Mouse (Mus musculus): Measurements from ENCODE around the gene Dnttip1. TPM values are rescaled to one million over a fixed set of nuclear protein-coding genes. Genes with fewer than 3 reads are reported as not detected.
"Not testable (repeated sequence)": the region's sequence is repeated elsewhere in the genome, so short reads cannot be mapped to it uniquely, and the experiment has no call there.

Gene Dnttip1
- total RNA-seq (2015; ENCODE audit: low replicate concordance) (79.2 and 130 TPM in 2 replicates), total RNA-seq (2017; ENCODE audit: low replicate concordance) (137 and 237 TPM in 2 replicates)

- ATAC-seq (replicated peaks; ENCODE audit: low FRiP score, poor library complexity, severe bottlenecking), result peak; percentile 76
Observed at GRCm38 (mm10) chr2:164745843-164746479, at the start of gene Dnttip1, which contains the start of gene Wfdc3. Gene Dnttip1, plus strand, starts transcription at chr2:164745983. Gene Wfdc3, minus strand, starts transcription at chr2:164745931.

GRCm38 (mm10) chr2:164698201-164698600 is 47.6 kb upstream of the Dnttip1 start, which contains the start of gene Spint4:
Gene Spint4, plus strand, starts transcription at chr2:164698501.
- no peak for ATAC-seq (replicated peaks; ENCODE audit: low FRiP score, poor library complexity, severe bottlenecking)

DNA sequence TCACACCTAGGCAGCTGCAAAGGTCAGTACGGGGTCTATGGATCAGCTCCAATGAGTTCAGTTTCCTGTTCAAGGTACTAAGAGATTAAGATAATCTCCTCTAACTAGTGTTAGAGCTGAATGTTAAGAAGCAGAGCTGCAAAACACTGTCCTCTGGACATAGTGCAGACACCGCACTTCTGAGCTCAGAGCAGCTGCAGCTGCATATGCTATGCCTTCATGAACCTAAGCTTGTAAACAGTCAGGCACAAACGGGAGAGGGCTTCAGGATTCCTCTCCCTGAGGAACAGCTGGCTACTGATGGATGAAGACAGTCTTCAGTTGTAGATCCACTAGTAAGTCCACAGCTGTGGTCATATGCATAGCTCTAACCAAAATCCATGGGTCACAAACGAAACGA is 44.8 kb upstream of the Dnttip1 start:
- ATAC-seq (replicated peaks; ENCODE audit: low FRiP score, poor library complexity, severe bottlenecking), result no peak

DNA sequence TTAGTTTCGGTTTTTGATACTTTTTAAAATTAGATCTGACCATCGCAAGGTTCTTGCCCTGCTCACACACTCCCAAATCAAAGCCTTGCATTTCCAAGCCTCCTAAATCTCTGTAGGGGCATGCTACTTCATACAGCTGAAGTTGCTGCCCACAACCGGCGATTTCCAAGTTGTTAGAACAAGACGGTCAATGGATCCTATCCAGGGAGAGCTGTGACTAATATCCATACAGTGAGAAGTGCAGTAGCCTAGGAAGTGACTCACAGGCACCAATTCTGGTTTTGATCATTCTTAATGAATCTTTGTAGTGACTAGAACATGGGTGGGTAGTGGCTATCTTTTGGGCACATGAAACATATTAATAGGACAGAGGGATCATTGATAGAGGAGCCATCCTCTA is 44.0 kb upstream of the Dnttip1 start:
- no peak for ATAC-seq (replicated peaks; ENCODE audit: low FRiP score, poor library complexity, severe bottlenecking)

DNA sequence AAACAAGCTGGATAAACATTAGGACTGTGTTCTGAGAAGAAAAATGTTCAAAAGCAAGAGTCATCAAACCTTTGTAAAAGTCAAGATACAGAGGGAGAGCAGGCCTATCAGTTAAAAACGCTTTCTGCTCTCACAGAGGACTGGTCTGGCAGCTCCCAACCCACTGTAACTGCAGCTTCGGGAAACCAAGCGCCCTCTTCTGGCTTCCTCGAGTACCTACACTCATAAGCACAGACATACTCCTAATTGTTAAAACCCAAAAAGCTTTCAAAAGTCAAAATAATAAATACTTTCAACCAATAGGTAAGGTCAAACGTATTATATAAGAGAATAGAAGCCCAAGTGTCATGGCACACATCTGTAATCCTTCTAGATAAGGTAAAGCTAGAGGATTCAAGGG is 41.5 kb upstream of the Dnttip1 start:
- ATAC-seq (replicated peaks; ENCODE audit: low FRiP score, poor library complexity, severe bottlenecking), result peak; percentile 60; the same call in 1 of the 2 replicates

GRCm38 (mm10) chr2:164705328-164705727 is 40.5 kb upstream of the Dnttip1 start:
- ATAC-seq (replicated peaks; ENCODE audit: low FRiP score, poor library complexity, severe bottlenecking), result no peak

DNA sequence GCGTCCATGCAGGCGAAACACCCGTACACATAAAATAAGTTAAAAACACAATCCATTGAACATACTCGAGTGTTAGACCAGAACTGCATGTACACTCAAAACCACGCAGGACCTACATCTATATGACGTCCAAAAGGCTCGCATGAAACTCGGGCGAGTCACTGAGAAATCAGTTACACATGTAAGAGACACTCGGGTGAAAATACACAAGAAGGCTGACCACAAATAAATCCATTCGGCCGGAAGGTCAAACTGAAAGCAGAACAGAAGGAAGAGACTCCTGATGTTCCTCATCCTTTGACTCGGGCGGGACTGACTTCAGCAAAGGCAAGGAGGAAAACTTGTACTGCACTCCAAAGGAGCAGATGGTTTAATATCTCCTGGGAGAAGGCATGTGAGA is 39.8 kb upstream of the Dnttip1 start:
- no peak for ATAC-seq (replicated peaks; ENCODE audit: low FRiP score, poor library complexity, severe bottlenecking)

DNA sequence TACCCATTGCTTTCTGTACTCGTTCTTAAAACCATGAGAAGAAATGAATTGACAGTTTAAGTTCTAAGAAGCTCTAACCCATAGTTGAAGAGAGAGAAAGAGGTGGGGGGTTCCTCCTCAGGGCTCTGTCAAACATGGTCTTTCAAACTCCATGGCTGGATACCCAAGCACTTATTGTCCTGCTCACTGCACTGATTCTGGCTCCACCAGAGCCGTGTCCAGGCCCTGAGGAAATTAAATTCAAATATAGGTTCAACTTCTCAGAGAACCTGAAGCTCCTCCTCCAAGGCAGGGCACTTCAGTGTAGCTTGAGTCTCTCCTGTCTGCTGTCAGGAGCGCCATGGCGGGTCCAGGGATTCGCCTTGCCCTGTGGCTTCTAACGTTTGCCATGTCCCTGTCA is 30.8 kb upstream of the Dnttip1 start, which contains the start of gene Spint5:
Spint5 (plus strand) TSS at position 301 of the 400 bp plus-strand sequence.
- no peak for ATAC-seq (replicated peaks; ENCODE audit: low FRiP score, poor library complexity, severe bottlenecking)

GRCm38 (mm10) chr2:164716194-164716786 is 29.5 kb upstream of the Dnttip1 start:
- not testable (repeated sequence) for ATAC-seq (replicated peaks; ENCODE audit: low FRiP score, poor library complexity, severe bottlenecking)

GRCm38 (mm10) chr2:164723276-164723675 is 22.5 kb upstream of the Dnttip1 start:
- ATAC-seq (replicated peaks; ENCODE audit: low FRiP score, poor library complexity, severe bottlenecking), result no peak

DNA sequence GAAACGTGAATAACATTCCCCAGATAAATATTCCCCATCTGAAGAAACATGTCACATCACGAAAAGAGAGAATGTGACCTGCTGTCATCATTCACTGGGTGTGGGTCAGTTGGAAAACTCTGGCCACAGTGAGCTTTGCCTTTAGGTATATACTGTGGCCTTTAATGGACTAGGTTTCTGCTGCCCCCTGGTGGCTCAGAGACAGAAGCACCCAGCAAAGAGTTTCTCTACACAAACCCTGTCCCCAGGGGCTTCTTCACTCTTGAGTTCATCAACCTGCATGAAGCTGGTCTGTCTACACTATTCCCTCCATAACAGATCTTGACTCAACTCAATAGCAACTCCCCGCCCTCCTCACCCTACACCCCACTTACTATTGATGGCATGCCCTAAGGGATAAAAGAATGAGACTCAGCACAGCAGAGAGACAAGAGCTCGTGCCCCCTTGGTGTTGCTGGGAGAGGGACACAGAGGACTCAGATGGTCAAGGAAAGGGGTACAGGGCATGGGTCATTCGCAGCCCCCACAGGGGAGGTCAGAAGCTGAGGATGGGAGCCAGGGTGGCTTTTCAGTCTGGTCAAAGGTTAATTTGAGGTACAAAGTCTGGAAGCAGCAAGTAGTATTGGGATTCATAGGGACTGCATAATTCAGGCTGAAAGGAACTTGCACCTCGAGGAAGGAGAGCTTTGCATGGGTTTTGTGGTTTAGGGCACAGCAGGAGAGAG is 19.7 kb upstream of the Dnttip1 start:
- peak; percentile 92 for ATAC-seq (replicated peaks; ENCODE audit: low FRiP score, poor library complexity, severe bottlenecking)

- ATAC-seq (replicated peaks; ENCODE audit: low FRiP score, poor library complexity, severe bottlenecking), result no peak
Observed at GRCm38 (mm10) chr2:164731719-164732118, 14.1 kb upstream of the Dnttip1 start.

- ATAC-seq (replicated peaks; ENCODE audit: low FRiP score, poor library complexity, severe bottlenecking), result no peak
Observed at GRCm38 (mm10) chr2:164733259-164733658, 12.5 kb upstream of the Dnttip1 start.

- no peak for ATAC-seq (replicated peaks; ENCODE audit: low FRiP score, poor library complexity, severe bottlenecking)
Observed at GRCm38 (mm10) chr2:164734839-164735238, 10.9 kb upstream of the Dnttip1 start.

GRCm38 (mm10) chr2:164735446-164735845 is 10.3 kb upstream of the Dnttip1 start:
- no peak for ATAC-seq (replicated peaks; ENCODE audit: low FRiP score, poor library complexity, severe bottlenecking)

GRCm38 (mm10) chr2:164737377-164738090 is 8.2 kb upstream of the Dnttip1 start:
- ATAC-seq (replicated peaks; ENCODE audit: low FRiP score, poor library complexity, severe bottlenecking), result no peak

DNA sequence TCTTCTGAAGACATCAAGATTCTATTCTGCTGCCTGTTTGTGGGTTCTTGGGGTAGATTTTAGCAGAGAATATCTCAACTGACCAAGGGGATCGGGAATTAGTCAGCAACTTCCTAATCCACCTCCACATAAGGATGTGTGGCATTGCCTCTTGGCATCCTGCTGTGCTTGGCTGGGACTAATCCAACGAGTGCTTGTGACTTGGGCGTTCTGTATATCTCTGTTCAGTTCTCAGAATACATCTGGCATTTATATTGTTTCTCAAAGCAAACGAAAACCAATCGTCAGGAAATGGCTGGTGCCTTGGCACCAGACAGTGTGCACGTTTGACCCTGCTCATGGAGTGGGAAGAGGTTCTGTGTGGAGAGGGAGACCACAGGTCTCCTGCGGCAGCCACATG is 5.9 kb upstream of the Dnttip1 start:
- ATAC-seq (replicated peaks; ENCODE audit: low FRiP score, poor library complexity, severe bottlenecking), result no peak

GRCm38 (mm10) chr2:164744987-164745386 is 796 bp upstream of the Dnttip1 start:
- ATAC-seq (replicated peaks; ENCODE audit: low FRiP score, poor library complexity, severe bottlenecking), result no peak

DNA sequence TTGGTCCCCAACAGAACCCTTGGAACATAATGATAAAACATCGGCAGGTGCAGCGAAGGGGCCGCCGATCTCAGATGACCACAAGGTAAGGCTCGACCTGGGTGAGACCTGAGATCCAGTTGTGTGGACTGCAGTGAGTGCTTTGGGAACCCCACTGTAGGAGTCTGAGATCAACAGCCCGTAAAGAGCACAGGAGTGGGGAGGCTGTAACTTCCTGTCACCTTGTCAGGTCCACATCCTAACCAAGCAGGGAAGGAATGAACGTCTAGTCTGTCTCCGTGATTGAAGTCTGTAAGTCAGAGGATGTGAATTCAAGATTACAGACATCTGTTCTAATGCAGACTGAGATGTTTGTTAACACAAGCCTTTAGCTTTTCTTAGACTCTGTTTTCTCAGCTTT is 910 bp downstream of the Dnttip1 start:
- ATAC-seq (replicated peaks; ENCODE audit: low FRiP score, poor library complexity, severe bottlenecking), result peak; percentile 51

DNA sequence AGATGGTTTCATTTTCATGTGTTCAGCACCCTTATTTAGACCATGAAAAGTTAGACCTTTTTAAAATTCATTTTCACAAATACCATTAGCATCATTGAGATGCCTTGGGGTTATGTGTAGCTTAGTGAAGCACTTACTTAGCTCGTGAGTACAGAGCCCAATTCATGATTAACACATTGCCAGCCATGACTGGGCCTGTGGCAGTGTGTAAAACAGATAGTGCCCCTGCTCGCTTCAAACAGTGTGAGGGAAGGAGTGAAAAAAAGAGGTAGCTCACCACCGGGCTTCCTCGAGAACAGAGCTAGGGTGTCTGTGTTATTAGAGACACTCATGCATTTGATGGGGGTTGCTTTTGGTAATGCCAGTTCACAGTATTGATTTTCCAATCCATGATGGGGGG is 2.4 kb downstream of the Dnttip1 start:
- ATAC-seq (replicated peaks; ENCODE audit: low FRiP score, poor library complexity, severe bottlenecking), result peak; percentile 51
